Mouse (Mus musculus) ES-Bruce4 (cell line): ENCODE results near the gene Pi4k2b.

Experiments used
- CTCF ChIP-seq: IDR thresholded peaks from one replicate; pipeline ENCODE4 v1.8.1; 2011; ENCODE audit warnings: low read depth, low read length
- POLR2A ChIP-seq: IDR thresholded peaks from one replicate; pipeline ENCODE4 v1.8.1; 2011; ENCODE audit warnings: low read length; ENCODE audit not compliant: insufficient read depth

DNA sequence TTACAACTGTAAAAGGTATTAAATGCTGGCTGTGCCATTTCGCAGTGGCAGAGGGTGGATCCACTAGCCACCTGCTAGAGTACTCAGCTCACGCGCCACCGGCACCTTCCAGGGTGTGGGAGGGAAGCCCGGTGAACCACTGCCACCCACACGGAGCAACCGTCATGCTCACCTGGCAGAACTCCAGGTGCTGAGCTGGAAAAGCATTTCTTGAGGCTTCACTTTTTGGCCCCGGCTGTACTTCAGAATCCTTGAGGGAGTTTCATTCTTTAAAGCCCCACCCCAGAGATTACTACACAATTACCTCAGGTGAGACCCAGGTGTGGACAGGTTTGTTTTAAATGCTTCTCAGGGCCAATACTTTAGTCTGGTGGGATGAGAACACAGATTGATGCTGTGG lies 20.4 kb upstream of the Pi4k2b start:
- TF ChIP-seq CTCF (no peak), POLR2A (no peak)
